ENCODE assay signal across 23 mouse cellular contexts in the genomic region with DNA sequence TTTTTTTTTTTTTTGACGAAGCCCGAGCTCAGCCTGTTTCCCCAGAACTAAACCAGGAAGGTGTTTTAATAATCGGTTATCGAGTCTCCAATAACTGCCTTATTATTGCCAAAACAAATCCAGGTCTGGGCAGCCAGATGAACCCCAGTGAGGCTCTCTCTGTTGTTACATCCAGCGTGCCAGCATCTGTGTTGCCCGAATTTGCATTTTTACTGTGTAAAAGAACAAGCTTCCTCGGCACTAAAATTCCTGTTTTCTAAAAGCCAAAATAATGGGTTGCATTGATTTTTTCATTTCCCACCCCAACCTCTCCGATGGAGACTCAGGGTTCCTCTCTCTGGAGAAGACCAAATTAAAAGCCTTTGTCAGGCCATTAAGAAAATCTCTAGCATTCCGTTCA. TPM values are rescaled to one million over a fixed set of nuclear protein-coding genes. Genes with fewer than 3 reads are reported as not detected.
DNase-seq lines count a peak whose midpoint lies in the region; ATAC-seq and TF ChIP-seq lines count a peak whose summit lies in the region.
"Had no signal": no experiment of that assay in that cellular context is flagged by ENCODE, and none has a peak within 500 bp of the region (broad histone marks: within the 10 kb centered on the region; RNA-seq: fewer than 3 reads in every experiment).

No protein-coding gene starts in this region.

- H3K4me1 ChIP-seq in hindbrain, embryonic 14.5 days (replicated peaks; ENCODE audit: control insufficient read depth, insufficient read depth, low read length) = peaks cover 45% of the 10 kb centered on the region
- peaks cover 32% of the 10 kb centered on the region for H3K4me1 ChIP-seq in hindbrain, embryonic 10.5 days (replicated peaks)
- H3K4me1 ChIP-seq in ES-Bruce4 (ENCODE audit: control insufficient read depth, insufficient read depth, low read length) = no peaks in the 10 kb centered on the region
- H3K4me1 ChIP-seq in forebrain, embryonic 14.5 days (ENCODE audit: control insufficient read depth, insufficient read depth, low read length) = peaks cover 43% of the 10 kb centered on the region
- peaks cover 37% of the 10 kb centered on the region for H3K4me1 ChIP-seq in midbrain, embryonic 16.5 days (ENCODE audit: control insufficient read depth, insufficient read depth, low read length)

- no peak for TF ChIP-seq CTCF in ES-Bruce4 (IDR thresholded peaks at IDR 0.05; ENCODE audit: low read depth, low read length)

- ATAC-seq in hindbrain, embryonic 14.5 days (ENCODE audit: low FRiP score) = no peak
- ATAC-seq in forebrain, embryonic 14.5 days = no peak
- no peak for ATAC-seq in midbrain, embryonic 16.5 days
- no peak for ATAC-seq in megakaryocyte, adult 5-6 weeks (ENCODE audit: poor library complexity, severe bottlenecking)
- ATAC-seq: intestine, embryonic 15.5 days; liver, postnatal 0 days had no signal

- no peak for TF ChIP-seq EP300 in ES-Bruce4 (IDR thresholded peaks at IDR 0.05; ENCODE audit: insufficient read depth, low read depth, low read length)

- peak overlapping the region; percentile 68 for H3K4me3 ChIP-seq in hindbrain, embryonic 14.5 days (replicated peaks; ENCODE audit: low read length)
- H3K4me3 ChIP-seq in hindbrain, embryonic 10.5 days = no peak overlapping the region
- H3K4me3 ChIP-seq in ES-Bruce4 (ENCODE audit: low read depth, low read length) = no peak overlapping the region
- H3K4me3 ChIP-seq in forebrain, embryonic 14.5 days (ENCODE audit: low read depth, low read length) = peak overlapping the region; percentile 71; the same call in 1 of the 2 replicates
- peak overlapping the region; percentile 77 for H3K4me3 ChIP-seq in midbrain, embryonic 16.5 days (ENCODE audit: low read depth, low read length)
- H3K4me3 ChIP-seq: embryonic facial prominence, embryonic 10.5 days; gastrocnemius, adult 2 months; heart, adult 2 months; intestine, embryonic 15.5 days; limb, embryonic 10.5 days had no signal

- H3K4me2 ChIP-seq in hindbrain, embryonic 14.5 days (replicated peaks) = peak overlapping the region; percentile 81
- H3K4me2 ChIP-seq in forebrain, embryonic 14.5 days (ENCODE audit: low read length) = peak overlapping the region; percentile 81
- H3K4me2 ChIP-seq in midbrain, embryonic 16.5 days (ENCODE audit: low read length) = peak overlapping the region; percentile 90
- H3K4me2 ChIP-seq: intestine, embryonic 15.5 days had no signal

- H3K36me3 ChIP-seq in hindbrain, embryonic 14.5 days (replicated peaks; ENCODE audit: control insufficient read depth, insufficient read depth) = no peaks in the 10 kb centered on the region
- no peaks in the 10 kb centered on the region for H3K36me3 ChIP-seq in hindbrain, embryonic 10.5 days
- H3K36me3 ChIP-seq in ES-Bruce4 (ENCODE audit: control insufficient read depth, insufficient read depth, low read length, poor library complexity, severe bottlenecking) = no peaks in the 10 kb centered on the region
- no peaks in the 10 kb centered on the region for H3K36me3 ChIP-seq in forebrain, embryonic 14.5 days (ENCODE audit: control insufficient read depth, insufficient read depth, low read length)
- no peaks in the 10 kb centered on the region for H3K36me3 ChIP-seq in midbrain, embryonic 16.5 days (ENCODE audit: control insufficient read depth, insufficient read depth, low read length)
- H3K36me3 ChIP-seq: embryonic facial prominence, embryonic 10.5 days; intestine, embryonic 15.5 days; limb, embryonic 10.5 days had no signal

- H3K9me3 ChIP-seq in hindbrain, embryonic 14.5 days (ENCODE audit: control insufficient read depth, low read length) = no peaks in the 10 kb centered on the region
- no peaks in the 10 kb centered on the region for H3K9me3 ChIP-seq in hindbrain, embryonic 10.5 days
- H3K9me3 ChIP-seq in ES-Bruce4 (replicated peaks; ENCODE audit: control insufficient read depth, insufficient read depth, low read length, poor library complexity, severe bottlenecking) = no peaks in the 10 kb centered on the region
- no peaks in the 10 kb centered on the region for H3K9me3 ChIP-seq in forebrain, embryonic 14.5 days (replicated peaks; ENCODE audit: control insufficient read depth, low read length)
- H3K9me3 ChIP-seq in midbrain, embryonic 16.5 days (replicated peaks; ENCODE audit: control insufficient read depth, low read length, poor library complexity, severe bottlenecking) = no peaks in the 10 kb centered on the region
- H3K9me3 ChIP-seq: embryonic facial prominence, embryonic 10.5 days; intestine, embryonic 15.5 days; limb, embryonic 10.5 days had no signal

- WGBS in hindbrain, embryonic 14.5 days = 50% methylated on average over 9 of the region's 9 CpGs
- 79% methylated on average over 9 of the region's 9 CpGs for WGBS in hindbrain, embryonic 10.5 days
- WGBS in forebrain, embryonic 14.5 days = 17% methylated on average over 9 of the region's 9 CpGs
- 41% methylated on average over 9 of the region's 9 CpGs for WGBS in midbrain, embryonic 16.5 days

- no peak for TF ChIP-seq POLR2A in ES-Bruce4 (IDR thresholded peaks at IDR 0.05; ENCODE audit: insufficient read depth, low read length)

- peak; percentile 47 for DNase-seq in hindbrain, embryonic 14.5 days (ENCODE audit: low spot score)
- DNase-seq in hindbrain, embryonic 10.5 days (ENCODE audit: low spot score) = no peak
- DNase-seq in forebrain, embryonic 14.5 days (ENCODE audit: low spot score) = peak; percentile 70
- DNase-seq in kidney, postnatal 4 days = no peak
- no peak for DNase-seq in thymus, postnatal 25 days
- DNase-seq: cerebellum, adult 8-10 months; gastrocnemius, adult 2 months; heart, adult 2 months; heart, postnatal 36 days; kidney, adult 9 months; liver, postnatal 0 days; lung, postnatal 10 days; retina, postnatal 1 day had no signal

- peaks cover 41% of the 10 kb centered on the region for H3K27me3 ChIP-seq in hindbrain, embryonic 14.5 days (ENCODE audit: control insufficient read depth, insufficient read depth, low read length)
- peaks cover 79% of the 10 kb centered on the region for H3K27me3 ChIP-seq in hindbrain, embryonic 10.5 days (ENCODE audit: insufficient read depth, poor library complexity, severe bottlenecking)
- peaks cover 16% of the 10 kb centered on the region for H3K27me3 ChIP-seq in ES-Bruce4 (ENCODE audit: control insufficient read depth, insufficient read depth, low read length, poor library complexity, severe bottlenecking)
- peaks cover 21% of the 10 kb centered on the region for H3K27me3 ChIP-seq in forebrain, embryonic 14.5 days (replicated peaks; ENCODE audit: control insufficient read depth, insufficient read depth, low read length)
- H3K27me3 ChIP-seq in midbrain, embryonic 16.5 days (ENCODE audit: control insufficient read depth, insufficient read depth, low read depth, low read length) = 0 out of 2 replicates have a peak, but pooled peaks cover 4% of the 10 kb centered on the region
- H3K27me3 ChIP-seq: CH12.LX had no signal

- H3K9ac ChIP-seq in hindbrain, embryonic 14.5 days = peak overlapping the region; percentile 79
- H3K9ac ChIP-seq in ES-Bruce4 (ENCODE audit: low read depth, poor library complexity, severe bottlenecking) = peak overlapping the region; percentile 61; the same call in 1 of the 2 replicates
- H3K9ac ChIP-seq in forebrain, embryonic 14.5 days (ENCODE audit: low read length) = peak overlapping the region; percentile 84
- H3K9ac ChIP-seq in midbrain, embryonic 16.5 days (ENCODE audit: low read depth, low read length) = peak overlapping the region; percentile 56
- H3K9ac ChIP-seq: intestine, embryonic 15.5 days; liver, postnatal 0 days had no signal

- H3K27ac ChIP-seq in hindbrain, embryonic 14.5 days = peak overlapping the region; percentile 87
- no peak overlapping the region for H3K27ac ChIP-seq in hindbrain, embryonic 10.5 days
- no peak overlapping the region for H3K27ac ChIP-seq in ES-Bruce4 (ENCODE audit: insufficient read depth, low read length)
- peak overlapping the region; percentile 70 for H3K27ac ChIP-seq in forebrain, embryonic 14.5 days (ENCODE audit: low read depth, low read length)
- peak overlapping the region; percentile 90 for H3K27ac ChIP-seq in midbrain, embryonic 16.5 days (ENCODE audit: low read length)
- H3K27ac ChIP-seq: embryonic facial prominence, embryonic 10.5 days; gastrocnemius, adult 2 months; heart, adult 2 months; intestine, embryonic 15.5 days; limb, embryonic 10.5 days; stomach, postnatal 0 days had no signal

RNA-seq across cellular contexts. Expression of a gene that starts 6.7 kb away (rescaled TPM):
- 13.2 and 15.1 TPM in 2 replicates for polyA plus RNA-seq in hindbrain, embryonic 14.5 days (2014; fragmentation: Nextera tagmentation; extraction: Ambion mirVana)
- 0.78 and 0.92 TPM in 2 replicates for polyA plus RNA-seq in hindbrain, embryonic 10.5 days (2016; fragmentation: Nextera tagmentation; extraction: Ambion mirVana)
- polyA plus RNA-seq in ES-Bruce4 (2011; ENCODE audit: insufficient read depth, insufficient read length, low read depth, missing spikeins) = 3.8 and 4.0 TPM in 2 replicates
- 11.3 and 15.0 TPM in 2 replicates for polyA plus RNA-seq in forebrain, embryonic 14.5 days (2014; fragmentation: Nextera tagmentation; extraction: Ambion mirVana)
- polyA plus RNA-seq in midbrain, embryonic 16.5 days (2015; fragmentation: Nextera tagmentation; extraction: Ambion mirVana) = 17.9 and 20.6 TPM in 2 replicates
- not detected in 2 replicates for total RNA-seq in megakaryocyte, adult 5-6 weeks (2015)
- total RNA-seq in megakaryocyte, adult 5-6 weeks (2017) = not detected in 2 replicates
- total RNA-seq: CH12.LX; gastrocnemius, adult 2 months; heart, adult 2 months; heart, postnatal 36 days; megakaryocyte progenitor cell, adult 5-6 weeks had no signal
- polyA plus RNA-seq: liver, postnatal 0 days had no signal

RNA-seq across cellular contexts. Expression of a gene that starts 33.6 kb away (rescaled TPM):
- polyA plus RNA-seq in hindbrain, embryonic 14.5 days (2014; fragmentation: Nextera tagmentation; extraction: Ambion mirVana) = 8.8 and 12.7 TPM in 2 replicates
- 0.93 and 1.1 TPM in 2 replicates for polyA plus RNA-seq in hindbrain, embryonic 10.5 days (2016; fragmentation: Nextera tagmentation; extraction: Ambion mirVana)
- not detected in 2 replicates for polyA plus RNA-seq in ES-Bruce4 (2011; ENCODE audit: insufficient read depth, insufficient read length, low read depth, missing spikeins)
- 5.2 and 6.2 TPM in 2 replicates for polyA plus RNA-seq in forebrain, embryonic 14.5 days (2014; fragmentation: Nextera tagmentation; extraction: Ambion mirVana)
- 10.8 and 14.3 TPM in 2 replicates for polyA plus RNA-seq in midbrain, embryonic 16.5 days (2015; fragmentation: Nextera tagmentation; extraction: Ambion mirVana)
- total RNA-seq in megakaryocyte, adult 5-6 weeks (2015) = not detected in 2 replicates
- total RNA-seq in megakaryocyte, adult 5-6 weeks (2017) = not detected in 2 replicates
- total RNA-seq: CH12.LX; liver, adult 2 months had no signal

Comparison
In these comparisons a context has a peak if more than half of its experiments do, and no peak if none do; other contexts are left out.
1. DNase-seq: peak in hindbrain, embryonic 14.5 days (single experiment) and forebrain, embryonic 14.5 days (single experiment); none in hindbrain, embryonic 10.5 days (single experiment), kidney, postnatal 4 days (0 of 2) and thymus, postnatal 25 days (single experiment).
2. H3K27ac ChIP-seq: peak in hindbrain, embryonic 14.5 days (single experiment), forebrain, embryonic 14.5 days (single experiment) and midbrain, embryonic 16.5 days (single experiment); none in hindbrain, embryonic 10.5 days (single experiment) and ES-Bruce4 (single experiment).
3. H3K4me3 ChIP-seq: peak in hindbrain, embryonic 14.5 days (single experiment), forebrain, embryonic 14.5 days (single experiment) and midbrain, embryonic 16.5 days (single experiment); none in hindbrain, embryonic 10.5 days (single experiment) and ES-Bruce4 (single experiment).
4. Peak in every context shown above with its lines, with median percentiles within 50 percentile points of each other: H3K4me2 ChIP-seq and H3K9ac ChIP-seq.